Mouse (Mus musculus): ENCODE results near the gene Ipmk.

DNA sequence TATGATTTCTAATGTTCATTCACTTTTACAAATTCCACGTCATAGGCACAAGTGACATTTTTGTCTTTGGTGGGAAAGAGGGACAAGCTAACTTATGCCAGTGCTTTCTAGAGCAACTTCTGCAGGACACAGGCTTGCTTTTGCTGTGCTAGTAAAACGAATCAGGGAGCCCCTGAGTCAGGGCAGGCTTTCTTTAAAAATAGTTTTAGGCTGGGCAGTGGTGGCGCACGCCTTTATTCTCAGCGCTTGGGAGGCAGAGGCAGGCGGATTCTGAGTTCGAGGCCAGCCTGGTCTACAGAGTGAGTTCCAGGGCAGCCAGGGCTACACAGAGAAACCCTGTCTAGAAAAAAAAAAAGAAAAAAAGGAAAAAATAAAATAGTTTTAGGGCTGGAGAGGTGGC lies 15.7 kb upstream of the Ipmk start:
- no peak for TF ChIP-seq POLR2A (IDR thresholded peaks at IDR 0.05; ENCODE audit: control insufficient read depth, extremely low read depth, insufficient read depth, low read length, poor library complexity)
- no peak for TF ChIP-seq CTCF (IDR thresholded peaks at IDR 0.05; ENCODE audit: borderline replicate concordance, control insufficient read depth, extremely low read depth, insufficient read depth, low read length, poor library complexity)
